Mouse (Mus musculus): ENCODE results near the gene Abcb4. TPM values are rescaled to one million over a fixed set of nuclear protein-coding genes. Genes with fewer than 3 reads are reported as not detected.
"Not testable (repeated sequence)": the region's sequence is repeated elsewhere in the genome, so short reads cannot be mapped to it uniquely, and the experiment has no call there.

The Abcb4 gene
- polyA plus RNA-seq, 1 experiment, result 0.04 TPM

- Histone ChIP-seq H3ac (ENCODE audit: control insufficient read depth, insufficient read length) (no peak overlapping the region), H3K4me3 (no peak overlapping the region), H3K4me2 (ENCODE audit: low read depth) (no peak overlapping the region), H3K79me2 (ENCODE audit: control insufficient read depth, insufficient read depth) (no peaks in the 10 kb centered on the region), H3K27me3 (ENCODE audit: control insufficient read depth, insufficient read depth, insufficient read length) (no peaks in the 10 kb centered on the region), H3K36me3 (ENCODE audit: control insufficient read depth, insufficient read depth) (no peaks in the 10 kb centered on the region)
- TF ChIP-seq MYOG (IDR thresholded peaks at IDR 0.05; ENCODE audit: control insufficient read depth in 1 of 3, insufficient read depth in 1 of 3, insufficient read length in 2 of 3, low read depth in 2 of 3) (no peak), POLR2AphosphoS2 (IDR thresholded peaks at IDR 0.05; ENCODE audit: insufficient read length, low read depth) (no peak), TCF3 (IDR thresholded peaks at IDR 0.05; ENCODE audit: insufficient read length, low read depth) (no peak), MYOD1 (IDR thresholded peaks at IDR 0.05; ENCODE audit: control insufficient read depth in 1 of 3, insufficient read length in 2 of 3, low read depth in 2 of 3) (no peak), E2F4 (IDR thresholded peaks at IDR 0.05; ENCODE audit: insufficient read depth) (no peak), USF1 (IDR thresholded peaks at IDR 0.05; ENCODE audit: low read depth) (no peak), MAX (IDR thresholded peaks at IDR 0.05; ENCODE audit: low read depth) (no peak), CEBPB (IDR thresholded peaks at IDR 0.05; ENCODE audit: insufficient read depth, poor library complexity, severe bottlenecking) (no peak), POLR2A (IDR thresholded peaks at IDR 0.05; ENCODE audit: insufficient read length, low read depth) (no peak)
Observed at GRCm38 (mm10) chr5:8861811-8862210, 31.7 kb upstream of the Abcb4 start.

GRCm38 (mm10) chr5:8863580-8864337, 29.8 kb upstream of the Abcb4 start:
- Histone ChIP-seq H3K4me2 (ENCODE audit: low read depth) (no peak overlapping the region), H3K27me3 (ENCODE audit: control insufficient read depth, insufficient read depth, insufficient read length) (no peaks in the 10 kb centered on the region), H3K36me3 (ENCODE audit: control insufficient read depth, insufficient read depth) (no peaks in the 10 kb centered on the region), H3ac (ENCODE audit: control insufficient read depth, insufficient read length) (no peak overlapping the region), H3K4me3 (no peak overlapping the region), H3K79me2 (ENCODE audit: control insufficient read depth, insufficient read depth) (no peaks in the 10 kb centered on the region)
- TF ChIP-seq USF1 (IDR thresholded peaks at IDR 0.05; ENCODE audit: low read depth), result no peak
- TF ChIP-seq REST (IDR thresholded peaks at IDR 0.05; ENCODE audit: insufficient read depth, insufficient read length), result no peak
- no peak for TF ChIP-seq TCF3 (IDR thresholded peaks at IDR 0.05; ENCODE audit: insufficient read length, low read depth)
- no peak for TF ChIP-seq MYOD1 (IDR thresholded peaks at IDR 0.05; ENCODE audit: control insufficient read depth in 1 of 3, insufficient read length in 2 of 3, low read depth in 2 of 3)
- TF ChIP-seq POLR2A (IDR thresholded peaks at IDR 0.05; ENCODE audit: insufficient read length, low read depth), result no peak
- TF ChIP-seq SRF (IDR thresholded peaks at IDR 0.05; ENCODE audit: control insufficient read depth, insufficient read length, low read depth), result no peak

- H3ac ChIP-seq (ENCODE audit: control insufficient read depth, insufficient read length); H3K27me3 ChIP-seq (ENCODE audit: control insufficient read depth, insufficient read depth, insufficient read length); H3K4me2 ChIP-seq (ENCODE audit: low read depth); H3K4me3 ChIP-seq; H3K36me3 ChIP-seq (ENCODE audit: control insufficient read depth, insufficient read depth); H3K79me2 ChIP-seq (ENCODE audit: control insufficient read depth, insufficient read depth): not testable (repeated sequence)
Observed at GRCm38 (mm10) chr5:8865630-8866029, 27.9 kb upstream of the Abcb4 start.

- no peaks in the 10 kb centered on the region for H3K79me2 ChIP-seq (ENCODE audit: control insufficient read depth, insufficient read depth)
- H3K4me3 ChIP-seq, result no peak overlapping the region
- no peaks in the 10 kb centered on the region for H3K27me3 ChIP-seq (ENCODE audit: control insufficient read depth, insufficient read depth, insufficient read length)
- H3ac ChIP-seq (ENCODE audit: control insufficient read depth, insufficient read length), result no peak overlapping the region
- no peak for TF ChIP-seq SRF (IDR thresholded peaks at IDR 0.05; ENCODE audit: control insufficient read depth, insufficient read length, low read depth)
- no peak for TF ChIP-seq MYOG (IDR thresholded peaks at IDR 0.05; ENCODE audit: control insufficient read depth in 1 of 3, insufficient read depth in 1 of 3, insufficient read length in 2 of 3, low read depth in 2 of 3)
- no peak for TF ChIP-seq POLR2AphosphoS2 (IDR thresholded peaks at IDR 0.05; ENCODE audit: insufficient read length, low read depth)
- no peak for TF ChIP-seq POLR2A (IDR thresholded peaks at IDR 0.05; ENCODE audit: insufficient read length, low read depth)
- no peak for TF ChIP-seq TCF3 (IDR thresholded peaks at IDR 0.05; ENCODE audit: insufficient read length, low read depth)
- no peak for TF ChIP-seq REST (IDR thresholded peaks at IDR 0.05; ENCODE audit: insufficient read depth, insufficient read length)
- TF ChIP-seq TCF12 (IDR thresholded peaks at IDR 0.05; ENCODE audit: insufficient read depth, poor library complexity, severe bottlenecking), result no peak
- TF ChIP-seq USF1 (IDR thresholded peaks at IDR 0.05; ENCODE audit: low read depth), result no peak
- no peak for TF ChIP-seq MYOD1 (IDR thresholded peaks at IDR 0.05; ENCODE audit: control insufficient read depth in 1 of 3, insufficient read length in 2 of 3, low read depth in 2 of 3)
- TF ChIP-seq E2F4 (IDR thresholded peaks at IDR 0.05; ENCODE audit: insufficient read depth), result no peak
- no peak for TF ChIP-seq MAX (IDR thresholded peaks at IDR 0.05; ENCODE audit: low read depth)
- no peak for TF ChIP-seq CEBPB (IDR thresholded peaks at IDR 0.05; ENCODE audit: insufficient read depth, poor library complexity, severe bottlenecking)
- no peaks in the 10 kb centered on the region for H3K36me3 ChIP-seq (ENCODE audit: control insufficient read depth, insufficient read depth)
- no peak overlapping the region for H3K4me2 ChIP-seq (ENCODE audit: low read depth)
Observed at GRCm38 (mm10) chr5:8866366-8866765, 27.2 kb upstream of the Abcb4 start.

GRCm38 (mm10) chr5:8868019-8868418, 25.5 kb upstream of the Abcb4 start:
- Histone ChIP-seq H3K4me3 (no peak overlapping the region), H3ac (ENCODE audit: control insufficient read depth, insufficient read length) (no peak overlapping the region), H3K27me3 (ENCODE audit: control insufficient read depth, insufficient read depth, insufficient read length) (no peaks in the 10 kb centered on the region), H3K36me3 (ENCODE audit: control insufficient read depth, insufficient read depth) (no peaks in the 10 kb centered on the region), H3K79me2 (ENCODE audit: control insufficient read depth, insufficient read depth) (no peaks in the 10 kb centered on the region), H3K4me2 (ENCODE audit: low read depth) (no peak overlapping the region)
- TF ChIP-seq MYOG (IDR thresholded peaks at IDR 0.05; ENCODE audit: control insufficient read depth in 1 of 3, insufficient read depth in 1 of 3, insufficient read length in 2 of 3, low read depth in 2 of 3), result no peak
- TF ChIP-seq E2F4 (IDR thresholded peaks at IDR 0.05; ENCODE audit: insufficient read depth), result no peak
- TF ChIP-seq TCF3 (IDR thresholded peaks at IDR 0.05; ENCODE audit: insufficient read length, low read depth), result no peak
- no peak for TF ChIP-seq MAX (IDR thresholded peaks at IDR 0.05; ENCODE audit: low read depth)

Measured in myocyte (in vitro differentiated cells).